Mouse (Mus musculus): Measurements from ENCODE around the gene Isl1.

The Isl1 gene

DNA sequence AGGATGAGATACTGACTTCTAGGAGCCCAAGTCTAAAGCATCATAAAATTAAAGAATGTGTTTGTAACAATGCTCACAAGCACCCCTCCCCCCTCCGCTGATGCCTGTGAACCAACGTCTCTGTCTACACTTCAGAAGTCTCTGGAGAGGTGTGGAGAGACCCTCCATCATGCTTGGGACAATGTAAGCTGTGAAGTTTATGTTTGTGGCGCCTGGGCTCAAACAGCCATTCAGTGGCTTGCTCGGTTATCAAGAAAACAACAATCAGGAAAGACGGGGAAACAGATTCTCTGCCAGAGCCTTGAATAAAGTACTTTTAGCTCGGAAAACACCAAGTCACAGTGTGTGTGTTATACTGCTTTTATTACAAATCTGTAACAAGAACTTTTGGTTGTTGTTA, 14.8 kb downstream of the Isl1 start:
- no peak for DNase-seq (ENCODE audit: inconsistent ontology term)

DNA sequence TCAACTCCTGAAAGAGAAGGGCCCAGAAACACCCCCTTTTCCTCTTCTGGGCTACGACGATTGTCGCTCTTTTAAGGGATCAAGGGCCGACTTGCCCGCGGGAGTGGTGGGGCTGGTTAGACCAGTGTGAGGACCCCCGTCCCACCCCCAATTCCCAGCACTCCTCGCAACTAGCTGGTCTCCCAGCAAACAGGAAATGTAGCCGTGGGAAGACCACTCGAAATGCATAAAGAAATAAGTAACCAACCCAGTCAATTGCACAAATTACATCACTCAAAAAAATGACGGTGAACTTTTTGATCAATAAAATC, 15.4 kb downstream of the Isl1 start:
- DNase-seq (ENCODE audit: inconsistent ontology term), result no peak

DNA sequence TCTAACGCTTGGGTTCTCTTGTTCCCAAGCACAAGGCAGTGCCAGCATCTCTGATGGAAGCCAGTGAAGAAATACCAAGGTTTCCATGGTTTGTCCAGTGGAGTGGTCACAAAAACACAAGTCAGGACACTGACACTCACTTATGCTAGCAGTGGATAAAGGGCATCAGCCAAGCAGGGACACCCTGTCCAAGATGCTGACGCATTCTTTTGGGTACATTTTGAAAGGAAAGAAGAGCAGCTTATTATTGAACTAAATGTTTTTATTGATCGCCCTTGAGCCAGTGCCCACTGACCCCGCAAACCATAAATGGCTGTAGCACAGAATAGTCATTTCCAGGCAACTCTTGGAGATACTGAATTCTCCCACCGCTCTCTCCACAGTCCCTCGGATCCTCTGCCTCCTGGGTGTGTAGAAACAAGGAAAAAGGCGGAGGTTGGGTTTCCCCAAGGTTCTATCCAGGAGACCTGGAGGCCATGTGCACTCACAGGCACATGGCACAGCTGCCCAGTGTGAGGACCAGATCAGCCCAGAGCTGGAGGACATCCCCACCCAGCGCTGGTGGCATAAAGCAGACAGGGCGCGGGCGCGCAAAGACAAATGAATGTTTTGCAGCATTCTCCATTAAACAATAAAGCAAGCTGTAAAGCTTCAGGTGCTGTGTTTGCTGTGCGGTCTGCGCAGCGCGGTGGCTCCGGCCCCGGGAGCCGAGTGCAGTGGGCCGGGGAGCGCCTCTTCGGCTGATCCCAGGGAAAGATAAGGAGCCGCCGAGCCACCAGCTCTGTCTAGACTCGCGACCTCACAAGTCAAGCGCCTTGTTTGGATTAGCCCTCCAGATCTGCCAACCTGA, 16.0 kb downstream of the Isl1 start:
- no peak for DNase-seq (ENCODE audit: inconsistent ontology term)

DNA sequence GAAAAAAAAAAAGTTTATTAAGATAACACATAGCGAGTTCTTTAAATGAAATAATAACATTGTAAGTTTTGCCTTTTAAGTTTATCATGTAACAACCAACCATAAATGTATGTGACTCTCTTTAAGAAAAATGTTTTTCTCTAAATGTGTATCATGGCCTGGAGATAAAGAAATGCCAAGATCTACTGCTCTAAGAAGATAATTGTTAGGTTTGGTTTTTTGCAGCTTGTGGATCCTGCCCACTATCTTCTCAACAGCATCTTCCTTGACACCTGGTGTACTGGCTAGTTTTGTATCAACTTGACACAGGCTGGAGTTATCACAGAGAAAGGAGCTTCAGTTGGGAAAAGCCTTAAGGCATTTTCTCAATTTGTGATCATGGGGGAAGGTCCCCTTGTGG, 19.8 kb downstream of the Isl1 start:
- DNase-seq (ENCODE audit: inconsistent ontology term), result no peak

DNA sequence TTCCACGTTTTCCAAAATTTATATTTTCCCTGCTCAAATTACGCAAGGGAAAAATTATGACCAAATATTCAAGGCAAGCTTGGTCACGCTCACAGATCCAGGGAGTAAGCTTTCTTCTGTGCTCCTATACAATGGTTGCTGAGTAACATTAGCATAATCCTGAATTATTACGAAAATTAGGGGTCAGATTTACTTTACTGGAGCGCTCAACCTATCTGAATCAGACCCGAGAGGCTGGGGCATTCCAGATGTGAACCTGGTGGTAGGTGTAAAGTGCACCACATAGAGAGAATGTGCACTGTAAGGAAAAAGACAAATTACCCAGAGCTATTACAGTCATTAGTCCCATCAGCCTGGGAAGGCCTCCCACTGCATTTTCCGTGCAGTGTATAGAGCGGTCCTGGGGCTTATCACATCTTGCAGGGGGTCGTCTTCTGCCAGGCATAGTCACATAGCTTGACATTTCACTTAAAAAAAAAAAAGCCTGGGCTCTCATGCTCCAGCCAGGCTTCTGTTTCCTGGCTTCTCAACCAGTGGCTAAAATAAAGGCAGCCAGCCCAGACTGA, 30.2 kb downstream of the Isl1 start:
- no peak for DNase-seq (ENCODE audit: inconsistent ontology term)

Measured in Muller cell, postnatal 12 days (primary cell).